Mouse (Mus musculus) left cerebral cortex, adult 2 months (tissue): Measurements from ENCODE around the gene Klf2. TPM values are rescaled to one million over a fixed set of nuclear protein-coding genes. Genes with fewer than 3 reads are reported as not detected.
A peak's percentile ranks its signal among the peaks of the same experiment; 100 is the strongest.

ENCODE experiments used
- DNase-seq, 2 experiments: peaks; one replicate each; pipeline ENCODE4 v3.0.0; 2021 to 2022; ENCODE audit warnings: low spot score in 2 of 2, mixed read lengths in 1 of 2; ENCODE audit errors: extremely low spot score in 1 of 2
- H3K27ac ChIP-seq: fragments of 200-600 bp; 2 replicates; pipeline ENCODE4 v1.8.1; 2022
- H3K4me3 ChIP-seq: fragments of 200-600 bp; 2 replicates; pipeline ENCODE4 v1.8.1; 2022
- CTCF ChIP-seq: fragments of 200-600 bp; IDR thresholded peaks from 2 replicates; pipeline ENCODE4 v1.8.1; 2022; ENCODE audit warnings: antibody characterized with exemption, mild to moderate bottlenecking, moderate library complexity
- intact Hi-C: fragments of 180-260 bp; cut with DNase I; formaldehyde crosslinking; loops from one replicate; pipeline ENCODE4 v1.15.1; 2025
- total RNA-seq, 2 experiments: library from RNA; stranded (reverse); gene quantifications; 2 replicates each; pipeline ENCODE4 v1.2.3; 2021

Klf2 gene
- total RNA-seq, 2 experiments from 2014 or later: 17.1 to 32.3 TPM

GRCm38 (mm10) chr8:72323131-72323725, 4.4 kb downstream of the Klf2 start:
- TF ChIP-seq CTCF: no peak
- peak overlapping the region; percentile 79 for H3K27ac ChIP-seq
- DNase-seq: no peak
- intact Hi-C loops: loop anchor here (2.0 kb wide), 1 partner anchor 36 kb away; no protein-coding TSS in a partner anchor
- H3K4me3 ChIP-seq: peak overlapping the region; percentile 27; the same call in 1 of the 2 replicates

- Histone ChIP-seq H3K27ac (peak overlapping the region; percentile 66; the same call in 1 of the 2 replicates), H3K4me3 (no peak overlapping the region)
- DNase-seq: no peak
- no peak for TF ChIP-seq CTCF
- intact Hi-C loops: no loop called here
Observed at GRCm38 (mm10) chr8:72324036-72324706, 5.3 kb downstream of the Klf2 start.

- TF ChIP-seq CTCF: no peak
- H3K27ac ChIP-seq: no peak overlapping the region
- no peak for DNase-seq
- intact Hi-C loops: no loop called here
- H3K4me3 ChIP-seq: no peak overlapping the region
Observed at GRCm38 (mm10) chr8:72324708-72325107, 5.9 kb downstream of the Klf2 start.

DNA sequence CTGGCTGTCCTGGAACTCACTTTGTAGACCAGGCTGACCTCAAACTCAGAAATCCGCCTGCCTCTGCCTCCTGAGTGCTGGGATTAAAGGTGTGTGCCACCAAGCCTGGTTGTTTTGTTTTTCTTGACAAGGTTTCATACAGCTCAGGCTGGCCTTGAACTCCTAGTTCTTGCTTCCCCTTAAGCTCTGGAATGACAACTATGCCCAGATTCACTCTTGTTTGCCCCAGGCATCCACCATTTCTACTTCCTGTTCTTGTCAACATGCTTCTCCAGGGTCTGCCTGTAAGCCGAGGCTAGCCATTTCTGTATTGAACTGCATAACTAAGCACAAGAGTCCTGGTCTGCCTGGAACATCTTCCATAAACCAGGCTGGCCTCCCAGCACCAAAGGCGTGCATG, 10.3 kb downstream of the Klf2 start:
- no peak for TF ChIP-seq CTCF
- intact Hi-C loops: no loop called here
- no peak overlapping the region for H3K27ac ChIP-seq
- no peak for DNase-seq
- H3K4me3 ChIP-seq: no peak overlapping the region

DNA sequence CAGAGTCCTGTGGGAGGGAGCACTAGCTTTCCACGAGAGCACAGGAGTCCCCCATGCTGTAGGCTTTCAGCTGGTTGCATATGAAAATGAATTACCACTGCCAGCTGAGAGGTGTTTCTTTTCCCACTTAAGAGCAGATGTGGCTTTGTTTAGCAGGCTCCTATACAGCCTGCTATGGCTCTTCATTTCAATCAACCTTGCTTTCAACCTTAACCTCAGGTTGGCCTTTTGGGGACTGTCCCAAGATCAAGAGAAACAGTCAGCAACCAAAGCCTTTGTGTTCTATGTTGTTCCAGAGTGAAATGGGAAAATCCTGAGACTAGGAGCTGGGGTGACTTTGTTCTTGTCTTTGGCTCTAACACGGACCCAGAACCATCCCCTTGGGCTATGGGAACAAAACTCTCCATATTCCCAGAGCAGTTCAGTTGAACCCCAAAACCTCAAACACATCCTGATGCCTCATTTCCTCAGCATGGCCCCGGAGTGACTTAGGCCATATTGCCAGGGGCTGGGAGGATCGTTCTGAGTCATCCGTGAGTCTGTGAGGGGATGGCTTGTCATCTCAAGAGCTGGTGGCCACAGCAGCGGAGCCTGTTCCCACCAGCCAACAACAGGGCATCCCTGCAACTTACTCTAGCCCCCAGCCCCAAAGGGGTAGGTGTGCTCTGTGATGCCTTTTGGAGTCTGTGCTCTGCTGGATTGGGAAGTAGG, 12.1 kb downstream of the Klf2 start:
- intact Hi-C loops: no loop called here
- Histone ChIP-seq H3K4me3 (no peak overlapping the region), H3K27ac (no peak overlapping the region)
- TF ChIP-seq CTCF: no peak
- no peak for DNase-seq

DNA sequence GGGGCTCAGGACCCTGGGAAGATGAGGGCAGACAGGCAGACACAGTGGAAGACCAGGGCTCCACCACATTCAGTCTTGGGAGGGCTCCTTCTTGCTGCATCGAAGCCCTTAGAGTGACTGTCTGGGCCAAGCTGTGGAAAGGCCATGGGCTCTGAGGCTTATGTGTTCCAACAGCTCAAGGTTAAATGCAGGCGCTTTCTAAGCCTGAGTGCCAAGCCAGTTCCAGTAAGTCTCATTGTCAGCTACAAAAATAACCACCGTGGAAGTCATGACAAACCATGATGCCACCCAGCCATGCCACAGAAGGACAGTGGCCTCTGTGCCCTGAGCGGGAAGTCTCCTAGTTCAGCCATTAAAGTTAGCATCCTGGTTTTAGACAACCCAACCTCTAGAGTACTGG, 12.8 kb downstream of the Klf2 start:
- TF ChIP-seq CTCF: no peak
- intact Hi-C loops: no loop called here
- DNase-seq: no peak
- Histone ChIP-seq H3K4me3 (no peak overlapping the region), H3K27ac (no peak overlapping the region)

DNA sequence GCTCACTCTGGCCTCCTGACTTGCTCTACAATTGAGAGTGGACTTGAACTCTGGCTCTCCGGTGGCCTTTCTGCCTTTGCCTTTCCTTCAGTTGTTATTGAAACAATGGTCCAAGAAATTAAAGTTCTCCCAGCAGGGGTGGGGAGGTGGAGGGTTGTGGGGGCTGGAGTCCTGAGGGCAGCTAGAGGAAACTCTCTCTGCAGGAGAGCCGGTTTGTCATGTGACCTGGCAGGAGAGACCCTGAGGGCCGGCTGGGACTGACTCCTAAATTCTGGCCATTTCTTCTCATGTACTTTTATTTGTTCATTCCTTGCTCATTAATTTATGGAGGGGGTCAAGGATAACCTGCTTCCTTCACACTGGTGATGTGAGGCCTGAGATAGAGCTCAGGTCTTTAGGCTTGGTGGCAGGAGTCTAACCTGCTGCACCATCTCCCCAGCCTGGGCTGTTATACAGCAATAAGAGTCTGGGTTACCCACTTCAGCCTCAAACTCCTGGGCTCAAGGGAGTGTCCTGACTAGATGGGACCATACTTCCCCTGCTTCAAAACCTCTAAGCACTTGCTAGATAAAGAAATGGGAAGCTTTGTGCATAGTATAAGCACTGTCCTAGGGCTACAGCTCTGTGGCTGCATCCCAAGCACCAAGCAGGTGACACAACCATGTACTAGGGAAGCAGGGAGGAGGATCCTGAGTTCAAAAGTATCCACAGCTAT, 14.8 kb downstream of the Klf2 start:
- Histone ChIP-seq H3K4me3 (no peak overlapping the region), H3K27ac (peak overlapping the region; percentile 24; the same call in 1 of the 2 replicates)
- intact Hi-C loops: no loop called here
- no peak for TF ChIP-seq CTCF
- DNase-seq: no peak

- Histone ChIP-seq H3K27ac (peak overlapping the region; percentile 24; the same call in 1 of the 2 replicates), H3K4me3 (no peak overlapping the region)
- intact Hi-C loops: no loop called here
- no peak for TF ChIP-seq CTCF
- DNase-seq: no peak
Observed at GRCm38 (mm10) chr8:72334144-72334641, 15.4 kb downstream of the Klf2 start.

- intact Hi-C loops: no loop called here
- H3K27ac ChIP-seq: no peak overlapping the region; the same call in 1 of the 2 replicates
Observed at GRCm38 (mm10) chr8:72336273-72336672, 17.4 kb downstream of the Klf2 start.

GRCm38 (mm10) chr8:72337034-72337433, 18.2 kb downstream of the Klf2 start:
- intact Hi-C loops: no loop called here
- no peak for DNase-seq
- TF ChIP-seq CTCF: no peak
- Histone ChIP-seq H3K27ac (no peak overlapping the region), H3K4me3 (no peak overlapping the region)

More at GRCm38 (mm10) chr8:72336273-72336672, 17.4 kb downstream of the Klf2 start:
- H3K4me3 ChIP-seq: no peak overlapping the region
- no peak for TF ChIP-seq CTCF
- DNase-seq: no peak

DNA sequence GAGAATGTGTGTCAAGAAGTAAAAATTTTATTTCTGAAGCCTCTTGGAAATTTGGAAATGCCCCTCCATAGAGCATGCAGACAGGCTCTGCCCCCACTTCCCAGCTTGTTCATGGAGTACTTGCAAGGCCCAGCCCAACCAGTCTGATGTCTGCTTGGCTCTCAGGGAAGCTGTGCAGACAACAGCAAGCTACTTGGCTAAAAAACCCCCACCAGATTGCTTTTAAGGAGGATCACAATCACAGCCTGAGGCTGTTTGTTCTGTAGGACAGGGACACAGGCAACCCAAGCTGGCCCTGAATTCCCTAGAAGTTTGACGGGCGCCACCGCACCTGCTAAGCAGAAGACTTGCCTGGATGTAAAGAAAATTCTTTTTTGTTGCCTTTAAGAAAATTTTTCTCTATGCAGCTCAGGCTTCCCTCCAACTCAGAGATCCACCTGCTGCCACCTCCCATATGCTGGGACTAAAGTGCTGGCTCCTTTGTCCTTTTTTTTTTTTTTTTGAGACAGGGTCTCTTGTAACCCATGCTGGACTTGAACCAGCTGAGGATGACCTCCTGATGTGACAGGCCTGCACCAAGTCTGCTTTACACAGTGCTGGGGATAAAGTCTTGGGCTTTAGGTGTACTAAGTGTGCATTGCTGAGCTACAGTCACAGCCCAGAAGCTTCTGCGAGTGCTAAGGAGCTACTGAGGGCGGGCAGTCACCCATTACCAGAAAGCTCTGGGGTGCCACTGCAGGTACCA, 23.9 kb downstream of the Klf2 start:
- intact Hi-C loops: no loop called here
- 0 out of 2 replicates have a peak overlapping the region, but pooled peaks have one; percentile 24 for H3K27ac ChIP-seq
- DNase-seq: no peak

More for the DNA sequence above, 23.9 kb downstream of the Klf2 start:
- H3K4me3 ChIP-seq: no peak overlapping the region
- no peak for TF ChIP-seq CTCF
